Mouse (Mus musculus) right cerebral cortex, postnatal 36 days (tissue): ENCODE results near the gene Nlgn3.
"Not testable (repeated sequence)": the region's sequence is repeated elsewhere in the genome, so short reads cannot be mapped to it uniquely, and the experiment has no call there.

ENCODE experiments used
- DNase-seq, 2 experiments: peaks; one replicate each; pipeline ENCODE4 v3.0.0; 2022; ENCODE audit warnings: low spot score in 2 of 2, mixed read lengths in 1 of 2

The Nlgn3 gene

DNA sequence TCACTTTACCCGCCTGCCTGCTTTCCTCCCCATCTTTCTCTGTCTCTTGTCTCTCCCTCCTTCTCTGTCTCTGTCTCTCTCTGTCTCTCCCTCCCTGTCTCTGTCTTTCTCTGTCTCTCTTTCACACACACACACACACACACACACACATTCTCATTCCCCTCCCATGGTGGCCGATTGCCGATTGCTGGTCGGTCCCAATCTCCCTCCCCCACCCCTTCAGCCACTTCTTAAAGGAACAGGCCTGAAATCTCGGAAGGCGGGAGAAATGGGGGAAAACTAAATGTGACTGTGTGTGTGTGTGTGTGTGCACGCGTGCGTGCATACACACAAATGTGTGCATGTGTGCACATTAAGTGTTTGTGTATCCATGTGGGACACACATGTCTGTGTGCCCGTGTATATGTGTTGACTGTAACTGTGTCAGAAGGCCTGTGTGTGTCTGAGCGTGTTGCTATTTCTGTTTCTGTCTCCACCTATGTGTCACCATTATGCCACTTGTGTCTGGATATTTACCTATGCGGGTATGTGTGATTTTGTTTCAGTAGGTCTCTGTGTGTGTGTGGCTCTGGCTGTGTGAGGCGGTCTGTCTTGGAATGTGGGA, 1.6 kb downstream of the Nlgn3 start:
- no peak for DNase-seq

GRCm38 (mm10) chrX:101301654-101302053, 2.7 kb downstream of the Nlgn3 start:
- DNase-seq, result no peak

DNA sequence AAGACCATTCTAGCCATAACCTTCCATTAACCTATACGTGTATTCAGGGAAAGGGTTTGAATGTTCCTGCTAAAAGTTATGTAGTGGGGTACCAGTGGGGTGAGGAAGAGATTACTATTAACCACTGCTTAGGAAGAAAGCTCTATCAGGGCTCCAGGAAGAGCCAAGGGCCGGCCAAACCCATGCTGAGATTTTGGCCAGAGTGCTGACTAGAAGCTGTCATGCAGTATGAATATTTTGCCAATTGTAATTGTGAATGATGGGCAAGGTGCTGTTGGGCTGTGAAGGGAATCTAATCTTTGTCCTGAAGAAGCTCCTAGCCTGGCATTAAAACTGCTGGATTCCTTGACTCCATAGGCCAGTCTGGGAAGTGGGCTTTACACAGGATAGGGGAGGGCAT, 5.7 kb downstream of the Nlgn3 start:
- no peak for DNase-seq

- peak; percentile 36 to 55 for DNase-seq
These were observed 10.3 kb downstream of the Nlgn3 start for GRCm38 (mm10) chrX:101309299-101309698.

DNA sequence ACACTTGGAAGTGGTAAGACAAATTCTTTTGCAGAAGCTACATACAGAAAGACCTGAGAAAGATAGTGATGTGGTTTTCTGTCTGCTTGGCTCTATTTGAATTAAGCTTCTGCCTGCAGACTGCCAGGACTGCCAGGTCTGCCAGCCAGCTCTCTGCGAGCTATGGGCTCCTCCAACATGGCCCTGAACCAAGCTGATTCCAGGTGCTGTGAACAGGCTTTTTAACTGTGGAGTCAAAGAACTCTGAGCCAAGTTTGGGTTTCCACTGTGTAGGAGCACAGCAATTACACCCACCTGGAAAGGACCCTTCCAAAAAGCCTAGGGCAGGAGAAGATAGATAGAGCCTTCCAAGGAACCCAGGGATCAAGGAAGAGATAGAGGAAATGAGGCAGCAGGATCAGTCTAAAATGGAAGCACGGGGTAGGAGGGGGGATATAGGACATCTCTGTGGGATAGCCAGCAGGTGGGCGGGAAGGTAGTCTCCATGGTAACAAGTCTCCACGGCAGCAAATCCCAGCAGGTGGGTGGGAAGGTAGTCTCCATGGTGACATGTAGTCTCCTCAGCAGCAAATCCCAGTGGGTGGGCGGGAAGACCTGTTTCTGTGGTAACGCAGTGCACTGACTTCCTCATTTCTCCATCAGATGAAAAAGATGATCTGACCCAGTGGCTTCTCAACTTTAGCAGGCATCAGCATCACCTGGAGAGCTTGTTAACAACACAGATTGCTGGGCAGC, 14.8 kb downstream of the Nlgn3 start:
- DNase-seq, result peak; percentile 85 to 89

GRCm38 (mm10) chrX:101319775-101320174, 20.8 kb downstream of the Nlgn3 start:
- no peak for DNase-seq

GRCm38 (mm10) chrX:101325989-101326899, 27.3 kb downstream of the Nlgn3 start:
- no peak for DNase-seq

GRCm38 (mm10) chrX:101329372-101330028, 30.5 kb downstream of the Nlgn3 start:
- DNase-seq, result peak in 1 of 2 experiments; percentile 30

GRCm38 (mm10) chrX:101332031-101332374, 33.0 kb downstream of the Nlgn3 start:
- no peak for DNase-seq

- DNase-seq, result peak; percentile 86 to 88
These were observed 33.6 kb downstream of the Nlgn3 start for GRCm38 (mm10) chrX:101332375-101333211.

- DNase-seq, result no peak
These were observed 35.6 kb downstream of the Nlgn3 start for GRCm38 (mm10) chrX:101334606-101335005.

- no peak for DNase-seq
These were observed 39.7 kb downstream of the Nlgn3 start for GRCm38 (mm10) chrX:101338666-101339065.

- DNase-seq, result not testable (repeated sequence)
These were observed 43.9 kb downstream of the Nlgn3 start for GRCm38 (mm10) chrX:101342837-101343236.

- DNase-seq, result no peak
These were observed 46.5 kb downstream of the Nlgn3 start for GRCm38 (mm10) chrX:101345456-101345855.

- DNase-seq, result no peak
These were observed 47.5 kb downstream of the Nlgn3 start for GRCm38 (mm10) chrX:101346475-101346874.

GRCm38 (mm10) chrX:101351188-101351587, 52.2 kb downstream of the Nlgn3 start:
- no peak for DNase-seq

DNA sequence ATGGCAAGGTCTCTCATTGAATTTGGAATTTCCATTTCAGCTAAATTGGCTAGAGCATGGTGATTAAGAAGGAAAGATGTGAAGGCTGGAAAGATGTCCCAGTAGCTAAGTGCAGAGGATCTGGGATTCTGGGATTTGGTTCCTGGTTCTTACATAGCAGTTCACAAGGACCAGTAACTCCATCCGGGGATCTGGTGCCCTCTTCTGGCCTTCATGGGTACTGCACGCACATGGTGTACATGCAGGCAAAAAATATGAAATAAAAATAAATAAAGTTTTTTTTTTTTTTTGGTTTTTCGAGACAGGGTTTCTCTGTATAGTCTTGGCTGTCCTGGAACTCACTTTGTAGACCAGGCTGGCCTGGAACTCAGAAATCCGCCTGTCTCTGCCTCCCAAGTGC, 59.9 kb downstream of the Nlgn3 start:
- DNase-seq, result not testable (repeated sequence)

GRCm38 (mm10) chrX:101369001-101369400, 70.0 kb downstream of the Nlgn3 start:
- DNase-seq, result no peak

GRCm38 (mm10) chrX:101370573-101370972, 71.6 kb downstream of the Nlgn3 start:
- no peak for DNase-seq

GRCm38 (mm10) chrX:101372946-101373345, 74.0 kb downstream of the Nlgn3 start:
- no peak for DNase-seq
